Mouse (Mus musculus) neural tube, embryonic 10.5 days (tissue): ENCODE results near the gene Tcl1b5.

ENCODE experiments used
- DNase-seq: peaks from one replicate; pipeline ENCODE4 v3.0.0-alpha.2; 2017; ENCODE audit warnings: low spot score; ENCODE audit errors: extremely low spot score

Gene Tcl1b5

DNA sequence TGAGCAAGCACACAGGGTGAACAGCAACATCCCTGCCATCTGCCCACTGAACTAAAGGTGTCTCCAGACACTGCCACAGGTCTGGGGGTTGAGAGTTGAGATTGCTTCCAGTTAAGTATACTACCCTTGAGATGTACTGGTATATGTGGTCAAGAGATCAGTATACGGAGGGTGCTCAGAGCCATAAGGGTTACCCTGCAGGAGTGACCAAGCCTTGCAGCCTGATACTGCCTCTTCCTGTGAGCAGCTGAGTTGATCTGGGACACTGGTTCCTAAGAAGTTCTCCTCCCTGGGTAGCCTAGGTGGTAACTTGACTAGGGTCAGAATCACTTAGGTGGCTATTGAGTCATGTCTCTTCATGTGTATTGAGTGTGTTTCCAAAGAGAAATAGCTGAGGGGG, 32.3 kb downstream of the Tcl1b5 start:
- DNase-seq = no peak

DNA sequence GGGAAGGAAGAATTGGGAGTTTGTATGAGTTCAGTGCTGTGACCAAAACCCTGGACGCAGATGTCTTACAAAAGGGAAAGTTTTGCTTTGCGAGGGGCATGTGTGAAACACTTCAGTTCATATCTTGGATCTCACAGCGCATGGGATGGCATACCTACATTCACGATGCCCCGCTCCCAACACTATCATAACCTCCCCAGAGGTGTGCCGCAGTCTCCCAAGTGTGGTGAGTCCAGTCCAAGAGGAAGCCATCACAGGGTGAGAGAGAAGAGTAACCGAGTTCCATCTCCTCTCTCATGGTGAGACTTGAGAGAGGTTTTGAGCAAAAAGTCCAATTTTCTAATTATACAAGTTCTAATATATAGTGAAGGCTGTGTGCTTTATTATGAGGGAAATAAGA, 33.1 kb downstream of the Tcl1b5 start:
- no peak for DNase-seq

DNA sequence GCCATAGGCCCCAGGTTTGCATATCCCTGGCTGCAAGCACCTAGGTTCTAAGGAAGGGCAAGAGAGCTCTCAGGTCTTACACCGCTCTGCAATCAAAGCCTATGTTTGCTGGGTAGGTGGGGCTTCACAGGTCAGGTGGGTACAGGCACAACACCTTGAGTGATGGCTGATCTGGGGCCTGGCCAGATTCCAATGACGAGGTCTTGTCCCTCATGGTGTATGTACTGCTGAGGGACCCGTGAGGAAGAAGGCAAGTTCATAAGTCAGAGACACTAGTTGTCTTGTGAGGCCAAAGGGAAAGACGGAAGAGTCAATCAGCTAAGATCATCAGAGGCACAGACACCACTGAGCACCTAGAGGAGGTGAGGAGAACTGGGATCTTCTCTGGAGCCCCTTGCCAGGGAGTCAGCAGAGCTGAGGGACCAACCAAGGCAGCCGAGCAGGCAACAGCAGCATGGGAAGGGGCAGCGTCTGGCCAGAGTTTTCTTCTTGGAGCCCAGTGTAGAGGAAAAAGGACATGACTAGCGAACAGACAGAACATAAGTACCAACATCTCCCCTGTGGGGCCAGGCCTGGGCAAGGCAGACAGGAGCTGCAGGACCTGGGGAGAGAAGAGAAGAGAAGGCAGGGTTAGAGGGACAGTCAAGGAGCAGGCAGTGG, 41.1 kb downstream of the Tcl1b5 start:
- DNase-seq = no peak

DNA sequence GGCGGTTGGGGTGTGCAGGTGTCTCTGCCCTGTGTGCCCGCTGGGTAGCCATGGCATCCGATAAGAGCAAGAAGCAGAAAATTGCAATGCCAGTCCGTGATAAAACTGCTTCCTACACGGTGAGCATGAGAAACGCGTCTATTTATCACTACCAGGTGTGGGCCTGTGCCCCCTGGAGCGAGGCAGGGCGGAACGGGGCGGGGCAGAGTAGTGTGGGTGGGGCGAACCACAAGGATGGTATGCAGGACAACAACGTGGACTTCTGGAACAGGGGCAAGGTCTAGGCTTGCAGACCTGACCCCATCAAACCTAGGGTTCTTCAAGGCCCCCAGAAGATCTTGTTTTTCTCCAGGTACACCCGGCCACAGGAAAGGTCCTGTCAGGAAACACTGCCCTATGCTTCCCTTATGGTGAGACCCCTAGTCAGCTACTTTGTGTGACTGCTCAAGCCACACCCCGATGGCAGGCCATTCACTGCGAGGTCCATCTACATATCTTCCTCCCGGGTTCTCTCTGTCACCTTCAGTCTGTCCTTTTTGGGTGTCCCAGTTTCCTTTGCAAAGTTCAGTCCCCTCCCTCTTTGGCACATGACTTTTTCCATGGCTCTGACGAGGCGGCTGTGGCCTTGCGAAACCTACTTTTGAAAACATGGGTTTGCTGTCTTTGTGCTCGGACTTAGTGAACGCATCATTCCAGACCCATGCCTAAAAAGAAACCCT, 46.6 kb downstream of the Tcl1b5 start, which contains the start of gene Tcl1:
Gene Tcl1, minus strand, starts transcription at position 193 of the 719 bp plus-strand sequence.
- no peak for DNase-seq

DNA sequence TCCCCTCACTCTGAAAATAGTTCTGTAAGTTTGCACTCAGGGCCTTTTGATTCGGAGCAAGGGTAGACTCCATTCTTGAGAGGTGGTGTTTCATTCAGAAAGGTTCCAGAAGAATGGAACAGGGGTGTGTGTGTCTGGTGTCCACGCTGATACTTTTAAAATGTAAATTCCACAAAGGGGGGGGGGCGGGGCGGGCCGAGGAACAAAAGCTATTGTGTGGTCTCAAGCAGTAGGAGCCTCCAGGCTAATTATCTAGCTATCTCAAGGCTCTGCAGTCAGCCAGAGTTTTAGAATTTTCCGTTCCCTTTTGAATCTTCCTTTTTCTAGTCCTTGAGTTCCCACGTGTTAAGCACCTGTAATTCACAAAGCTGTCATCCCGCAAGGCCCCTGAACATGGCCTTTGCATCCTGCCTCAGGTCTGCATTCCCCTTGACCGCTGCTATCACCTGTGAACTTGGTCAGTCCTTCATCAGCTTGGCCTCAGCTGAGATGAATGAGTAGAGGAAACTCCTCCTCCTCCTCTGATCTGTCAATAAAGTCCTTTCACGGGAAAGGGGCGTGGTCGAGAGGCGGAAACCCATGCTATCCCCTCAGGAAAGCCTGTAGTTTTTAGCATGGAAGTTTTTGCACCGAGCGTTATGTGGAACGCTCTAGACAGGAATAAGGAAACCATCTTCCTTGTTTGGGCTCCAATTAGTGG, 48.6 kb downstream of the Tcl1b5 start:
- no peak for DNase-seq
